Mouse (Mus musculus) heart, embryonic 14.5 days (tissue): Measurements from ENCODE around the gene Dnah3. TPM values are rescaled to one million over a fixed set of nuclear protein-coding genes. Genes with fewer than 3 reads are reported as not detected.

Experiments
- ATAC-seq: fragments of 200-750 bp; cut with Nextera tagmentation; 2 replicates; pipeline ENCODE4 v1.8.0; 2017; ENCODE audit warnings: low read depth, moderate TSS enrichment; ENCODE audit not compliant: insufficient number of reproducible peaks, insufficient read depth, low FRiP score
- H3K27ac ChIP-seq, 2 experiments: fragments of 200-500 bp in 1 of 2; fragments of 300-500 bp in 1 of 2; sonication (generic) in 1 of 2; replicated peaks in 1 of 2; 2 replicates each; pipeline ENCODE4 v1.5.1; 2012 to 2014; ENCODE audit warnings: low read depth in 2 of 2, low read length in 2 of 2, control low read depth in 1 of 2, mild to moderate bottlenecking in 1 of 2, mixed read lengths in 1 of 2; ENCODE audit not compliant: control insufficient read depth in 1 of 2, insufficient read depth in 1 of 2
- H3K27me3 ChIP-seq: fragments of 300-500 bp; sonication (generic); 2 replicates; pipeline ENCODE4 v1.6.1; 2014; ENCODE audit warnings: mild to moderate bottlenecking, low read length, control low read depth; ENCODE audit not compliant: control insufficient read depth, insufficient read depth
- H3K36me3 ChIP-seq: fragments of 300-500 bp; sonication (generic); 2 replicates; pipeline ENCODE4 v1.6.1; 2014; ENCODE audit warnings: mild to moderate bottlenecking, control low read depth, low read length, mixed read lengths; ENCODE audit not compliant: control insufficient read depth, insufficient read depth
- H3K4me1 ChIP-seq, 2 experiments: fragments of 200-500 bp in 1 of 2; fragments of 300-500 bp in 1 of 2; sonication (generic) in 1 of 2; 2 replicates each; pipeline ENCODE4 v1.6.1; 2012 to 2014; ENCODE audit warnings: low read length in 2 of 2, control low read depth in 1 of 2, mixed read lengths in 1 of 2; ENCODE audit not compliant: control insufficient read depth in 2 of 2, insufficient read depth in 2 of 2
- H3K4me2 ChIP-seq: fragments of 300-500 bp; sonication (generic); 2 replicates; pipeline ENCODE4 v1.6.1; 2014; ENCODE audit warnings: mild to moderate bottlenecking, low read length
- H3K4me3 ChIP-seq, 2 experiments: fragments of 200-500 bp in 1 of 2; fragments of 300-500 bp in 1 of 2; sonication (generic) in 1 of 2; 2 replicates each; pipeline ENCODE4 v1.5.1; 2012 to 2014; ENCODE audit warnings: low read length in 2 of 2, mild to moderate bottlenecking in 2 of 2, control low read depth in 1 of 2, low read depth in 1 of 2, moderate library complexity in 1 of 2; ENCODE audit not compliant: control insufficient read depth in 1 of 2, insufficient read depth in 1 of 2
- H3K9ac ChIP-seq: fragments of 300-500 bp; sonication (generic); 2 replicates; pipeline ENCODE4 v1.6.1; 2014; ENCODE audit warnings: mild to moderate bottlenecking, low read length
- H3K9me3 ChIP-seq: fragments of 300-500 bp; sonication (generic); 2 replicates; pipeline ENCODE4 v1.6.1; 2016; ENCODE audit warnings: low read length, control low read depth; ENCODE audit not compliant: control insufficient read depth
- WGBS: fragments of 180-500 bp; shearing (Covaris S2); extraction: QIAGEN DNeasy Blood & Tissue Kit; methylation state at CpG from one replicate; pipeline ENCODE4 v1.1.7; 2014; 5-methylcytosine and 5-hydroxymethylcytosine counted together
- polyA plus RNA-seq: library from polyadenylated mRNA; unstranded; fragments of >200 nt; fragmentation: Nextera tagmentation; extraction: Ambion mirVana; gene quantifications from 2 replicates; pipeline ENCODE4 v1.2.1, GENCODE M21; 2014

Dnah3 gene
- polyA plus RNA-seq, 1 experiment from 2014 or later, result not detected

DNA sequence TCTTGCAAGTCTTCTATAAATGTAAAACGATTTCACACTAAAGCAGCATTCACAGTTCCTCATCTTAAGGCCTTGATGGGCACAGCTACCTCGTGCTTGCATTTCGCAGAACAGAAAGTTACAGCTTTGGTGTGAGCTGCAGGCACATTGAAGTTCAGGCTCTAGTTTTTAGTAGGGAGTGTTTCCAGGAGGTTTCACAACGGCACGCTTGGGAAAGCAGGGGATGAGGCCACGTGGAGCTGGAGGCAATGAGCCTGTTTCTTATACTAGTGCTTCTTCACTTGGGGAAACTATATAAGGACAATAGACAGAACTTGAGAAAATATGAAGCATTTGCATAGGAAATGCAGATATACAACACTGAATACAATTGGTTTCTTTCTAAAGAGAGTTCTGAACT is 98.0 kb downstream of the Dnah3 start:
- WGBS, result 69% methylated on average over 6 of the region's 6 CpGs
- Histone ChIP-seq H3K9me3 (no peaks in the 10 kb centered on the region), H3K27me3 (no peaks in the 10 kb centered on the region), H3K4me1 (no peaks in the 10 kb centered on the region), H3K36me3 (no peaks in the 10 kb centered on the region), H3K27ac (no peak overlapping the region), H3K9ac (no peak overlapping the region), H3K4me3 (no peak overlapping the region), H3K4me2 (no peak overlapping the region)
- ATAC-seq, result no peak

DNA sequence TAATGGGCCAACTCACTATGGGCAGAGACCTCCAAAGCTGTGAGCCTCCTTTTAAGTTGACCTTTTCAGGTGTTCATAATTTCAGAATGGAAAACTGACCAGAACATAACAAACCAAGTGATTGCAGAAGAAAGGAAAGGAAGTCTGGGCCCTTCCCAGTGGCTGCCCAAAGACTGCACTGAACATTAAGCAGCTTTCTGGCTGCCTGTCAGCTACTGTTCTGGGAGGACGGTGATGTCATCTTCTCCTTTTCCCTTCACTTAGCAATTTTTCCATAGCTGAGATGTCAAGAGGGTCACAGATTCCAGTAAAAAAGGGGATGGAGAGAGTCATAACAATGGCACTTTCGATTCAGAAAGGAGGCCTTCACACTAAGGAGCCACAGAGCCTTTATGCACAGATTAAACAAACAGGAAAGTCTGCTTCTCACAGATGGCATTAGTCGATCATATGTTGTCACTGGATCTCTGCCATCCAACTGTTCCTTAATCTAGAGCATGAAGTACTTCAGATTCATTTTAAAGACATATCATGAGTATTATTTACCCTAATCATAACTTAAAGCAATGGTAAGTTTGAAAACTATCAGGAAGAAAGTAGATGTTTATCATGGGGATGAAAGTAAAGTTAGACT is 109.7 kb downstream of the Dnah3 start:
- Histone ChIP-seq H3K9ac (no peak overlapping the region), H3K4me2 (no peak overlapping the region), H3K9me3 (no peaks in the 10 kb centered on the region), H3K36me3 (no peaks in the 10 kb centered on the region), H3K27me3 (no peaks in the 10 kb centered on the region), H3K27ac (peak overlapping the region; percentile 6 to 53), H3K4me3 (no peak overlapping the region), H3K4me1 (no peaks in the 10 kb centered on the region; a peak in 1 of 4 replicates)
- no peak for ATAC-seq
- 51% methylated on average over 3 of the region's 3 CpGs for WGBS

- no peaks in the 10 kb centered on the region for H3K27me3 ChIP-seq
- H3K4me1 ChIP-seq, result peaks cover 0 to 4% of the 10 kb centered on the region in 2 experiments; a peak in 2 of 4 replicates
- no peak overlapping the region for H3K9ac ChIP-seq
- H3K27ac ChIP-seq, result no peak overlapping the region
- H3K36me3 ChIP-seq, result no peaks in the 10 kb centered on the region
- WGBS, result 83% methylated on average over 3 of the region's 3 CpGs
- no peak overlapping the region for H3K4me3 ChIP-seq
- ATAC-seq, result no peak
- no peaks in the 10 kb centered on the region for H3K9me3 ChIP-seq
- H3K4me2 ChIP-seq, result no peak overlapping the region
Measured at GRCm38 (mm10) chr7:119980170-119980569, 114.9 kb downstream of the Dnah3 start.

DNA sequence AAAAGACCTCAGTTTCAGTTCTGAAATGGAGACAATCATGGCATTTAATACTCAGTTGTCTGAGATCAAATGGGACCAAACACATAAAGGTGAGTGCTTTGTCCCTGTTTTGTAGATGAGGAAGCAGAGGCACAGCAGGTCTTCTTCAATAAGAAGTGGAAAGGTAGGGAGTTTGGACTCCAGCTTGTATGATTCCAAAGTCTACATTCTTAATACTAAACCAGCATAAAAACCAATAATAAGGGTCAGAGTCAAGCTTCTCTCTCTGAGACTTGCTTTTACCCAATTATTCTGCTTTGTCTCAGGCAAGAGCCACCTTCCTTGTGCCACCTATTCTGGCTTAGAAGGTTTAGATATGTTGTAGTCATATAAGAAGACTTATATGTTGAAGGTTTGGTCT is 116.5 kb downstream of the Dnah3 start:
- H3K27me3 ChIP-seq, result no peaks in the 10 kb centered on the region
- H3K27ac ChIP-seq, result no peak overlapping the region
- no peak overlapping the region for H3K9ac ChIP-seq
- H3K36me3 ChIP-seq, result no peaks in the 10 kb centered on the region
- no peak overlapping the region for H3K4me2 ChIP-seq
- H3K4me3 ChIP-seq, result no peak overlapping the region
- H3K4me1 ChIP-seq, result peaks cover 0 to 4% of the 10 kb centered on the region in 2 experiments; a peak in 2 of 4 replicates
- ATAC-seq, result no peak
- no peaks in the 10 kb centered on the region for H3K9me3 ChIP-seq

DNA sequence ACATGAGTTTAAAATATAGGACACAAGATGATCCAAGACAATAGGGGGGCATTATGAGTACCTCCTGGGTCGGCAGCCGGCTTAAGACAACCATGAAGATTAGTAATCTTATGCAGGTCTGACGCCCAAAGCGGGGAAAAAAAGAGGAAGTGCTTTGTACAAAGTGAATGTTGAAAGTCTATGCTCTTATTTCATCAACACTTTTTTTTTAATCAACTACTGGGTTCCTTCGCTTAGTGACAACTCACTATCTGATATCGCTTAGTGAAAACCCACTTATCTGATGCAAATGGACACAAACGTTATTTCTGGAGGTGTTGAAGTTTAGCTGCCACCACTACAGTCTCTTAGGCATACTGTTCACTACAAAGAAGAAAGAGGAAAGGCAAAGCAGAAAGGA is 117.5 kb downstream of the Dnah3 start:
- H3K9ac ChIP-seq, result no peak overlapping the region
- H3K9me3 ChIP-seq, result no peaks in the 10 kb centered on the region
- no peak overlapping the region for H3K4me3 ChIP-seq
- H3K27me3 ChIP-seq, result no peaks in the 10 kb centered on the region
- peaks cover 0 to 4% of the 10 kb centered on the region in 2 experiments; a peak in 2 of 4 replicates for H3K4me1 ChIP-seq
- no peak overlapping the region for H3K27ac ChIP-seq
- no peak overlapping the region for H3K4me2 ChIP-seq
- no peak for ATAC-seq
- H3K36me3 ChIP-seq, result no peaks in the 10 kb centered on the region
- WGBS, result 69% methylated on average over 7 of the region's 7 CpGs

GRCm38 (mm10) chr7:119976256-119976655 is 118.8 kb downstream of the Dnah3 start:
- H3K4me1 ChIP-seq, result peaks cover 0 to 4% of the 10 kb centered on the region in 2 experiments; a peak in 2 of 4 replicates
- no peak overlapping the region for H3K4me3 ChIP-seq
- no peak overlapping the region for H3K9ac ChIP-seq
- H3K27ac ChIP-seq, result no peak overlapping the region
- H3K4me2 ChIP-seq, result no peak overlapping the region
- WGBS, result 66% methylated on average over 6 of the region's 6 CpGs
- no peaks in the 10 kb centered on the region for H3K36me3 ChIP-seq
- no peaks in the 10 kb centered on the region for H3K27me3 ChIP-seq
- no peaks in the 10 kb centered on the region for H3K9me3 ChIP-seq
- ATAC-seq, result no peak

DNA sequence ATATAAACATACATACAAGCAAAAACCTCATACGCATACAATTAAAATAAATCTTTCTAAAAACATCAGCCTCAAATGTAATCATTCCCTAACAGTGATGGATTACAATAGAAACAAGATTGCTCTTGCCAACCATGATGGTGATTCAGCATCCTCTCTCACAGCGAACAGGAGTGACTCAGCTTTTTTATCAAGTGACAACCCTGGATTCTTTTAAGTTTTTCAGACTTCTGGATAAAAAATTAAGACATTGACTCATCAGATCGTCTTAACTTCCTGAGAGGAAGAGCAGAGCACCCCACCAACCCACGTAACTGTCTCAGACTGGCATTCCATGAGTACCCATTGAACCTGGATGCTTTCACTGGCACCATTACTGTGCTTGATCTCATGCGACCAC is 120.9 kb downstream of the Dnah3 start:
- Histone ChIP-seq H3K4me1 (peaks cover 0 to 4% of the 10 kb centered on the region in 2 experiments; a peak in 2 of 4 replicates), H3K27ac (no peak overlapping the region), H3K4me3 (no peak overlapping the region), H3K36me3 (no peaks in the 10 kb centered on the region), H3K27me3 (no peaks in the 10 kb centered on the region), H3K9ac (no peak overlapping the region), H3K9me3 (no peaks in the 10 kb centered on the region), H3K4me2 (no peak overlapping the region)
- ATAC-seq, result no peak
- 72% methylated on average over 5 of the region's 5 CpGs for WGBS

- H3K4me2 ChIP-seq, result no peak overlapping the region
- no peaks in the 10 kb centered on the region for H3K4me1 ChIP-seq
- 38% methylated on average over 2 of the region's 2 CpGs for WGBS
- no peaks in the 10 kb centered on the region for H3K27me3 ChIP-seq
- no peak overlapping the region for H3K9ac ChIP-seq
- no peaks in the 10 kb centered on the region for H3K9me3 ChIP-seq
- no peak overlapping the region for H3K27ac ChIP-seq
- no peaks in the 10 kb centered on the region for H3K36me3 ChIP-seq
- no peak overlapping the region for H3K4me3 ChIP-seq
- no peak for ATAC-seq
Measured at GRCm38 (mm10) chr7:119969320-119969719, 125.8 kb downstream of the Dnah3 start.
